Mouse (Mus musculus) CD4-positive, CD25-positive, alpha-beta regulatory T cell, adult 4 months (primary cell): ENCODE measurements around the gene Myog. TPM values are rescaled to one million over a fixed set of nuclear protein-coding genes. Genes with fewer than 3 reads are reported as not detected.

Experiments used
- ATAC-seq: one replicate; pipeline ENCODE4 v1.8.0; 2017
- polyA plus RNA-seq, 2 experiments: library from polyadenylated mRNA; unstranded; fragments of 100-300 nt; shearing (Covaris generic); gene quantifications; one replicate each; pipeline ENCODE4 v1.2.1; 2017

The Myog gene
- polyA plus RNA-seq, 2 experiments from 2014 or later, result not detected

DNA sequence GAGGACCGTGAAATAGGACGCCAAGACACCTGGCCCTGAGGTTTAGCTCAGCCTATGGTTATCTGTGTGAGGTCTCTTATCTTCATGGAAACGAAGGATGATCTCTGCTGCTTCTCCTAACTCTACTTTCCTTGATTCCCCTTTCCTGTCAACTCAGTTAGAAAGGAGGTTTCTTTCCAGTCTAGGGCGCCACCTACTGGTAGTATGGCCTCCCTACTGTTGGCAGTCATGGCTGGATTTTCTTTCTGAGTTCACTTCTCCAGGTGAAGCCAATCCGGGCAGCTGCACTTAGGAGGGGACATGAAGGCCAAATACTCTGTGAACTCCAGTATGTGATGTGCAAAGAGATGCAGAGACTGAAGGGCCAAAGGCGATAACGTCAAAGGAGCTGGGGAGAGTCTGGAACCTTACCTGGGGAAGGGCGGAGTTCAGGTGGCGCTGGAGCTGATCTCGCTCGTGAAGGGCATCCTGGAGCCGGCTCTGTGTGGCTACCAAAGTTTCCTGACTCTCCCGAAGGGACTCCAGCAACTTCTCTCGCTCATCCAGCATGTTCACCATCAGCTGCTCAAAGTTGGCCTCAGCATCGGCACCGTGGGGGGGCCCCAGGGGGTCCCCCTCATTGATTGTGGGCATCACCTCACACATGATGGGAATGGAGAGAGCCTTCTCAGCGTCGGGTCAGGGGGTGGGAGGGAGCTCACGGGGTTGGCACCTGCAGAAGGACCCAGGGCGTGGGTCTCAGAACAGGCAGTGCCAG is 42.3 kb downstream of the Myog start:
- ATAC-seq, result no peak

DNA sequence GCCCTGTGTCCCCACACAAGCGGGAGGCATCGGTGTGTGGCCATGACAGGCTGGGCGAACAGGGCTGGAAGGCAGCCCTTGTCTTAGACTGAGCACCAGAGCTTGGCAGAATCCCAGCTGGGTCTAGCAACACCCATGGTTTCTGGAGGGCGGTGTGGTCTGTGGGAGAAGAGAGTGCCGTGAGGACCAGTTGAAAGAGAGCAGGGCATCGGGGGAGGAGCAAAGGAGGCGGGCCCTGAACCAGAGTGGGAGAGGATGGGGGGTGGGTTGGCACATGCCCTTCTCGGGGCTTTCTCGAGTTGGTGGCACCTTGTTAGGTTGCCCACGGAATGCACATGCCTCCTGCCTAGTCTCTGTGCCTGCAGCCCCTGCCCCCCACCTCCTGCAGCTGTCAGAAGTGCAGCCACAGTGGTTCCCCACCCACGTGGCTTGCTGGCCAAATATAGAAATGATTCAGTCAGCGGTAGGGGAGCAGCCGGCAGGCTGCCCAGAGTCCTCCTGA is 43.0 kb downstream of the Myog start, which contains the start of gene Ppfia4:
Gene Ppfia4, minus strand, starts transcription at position 159 of the 502 bp plus-strand sequence.
- ATAC-seq, result no peak

DNA sequence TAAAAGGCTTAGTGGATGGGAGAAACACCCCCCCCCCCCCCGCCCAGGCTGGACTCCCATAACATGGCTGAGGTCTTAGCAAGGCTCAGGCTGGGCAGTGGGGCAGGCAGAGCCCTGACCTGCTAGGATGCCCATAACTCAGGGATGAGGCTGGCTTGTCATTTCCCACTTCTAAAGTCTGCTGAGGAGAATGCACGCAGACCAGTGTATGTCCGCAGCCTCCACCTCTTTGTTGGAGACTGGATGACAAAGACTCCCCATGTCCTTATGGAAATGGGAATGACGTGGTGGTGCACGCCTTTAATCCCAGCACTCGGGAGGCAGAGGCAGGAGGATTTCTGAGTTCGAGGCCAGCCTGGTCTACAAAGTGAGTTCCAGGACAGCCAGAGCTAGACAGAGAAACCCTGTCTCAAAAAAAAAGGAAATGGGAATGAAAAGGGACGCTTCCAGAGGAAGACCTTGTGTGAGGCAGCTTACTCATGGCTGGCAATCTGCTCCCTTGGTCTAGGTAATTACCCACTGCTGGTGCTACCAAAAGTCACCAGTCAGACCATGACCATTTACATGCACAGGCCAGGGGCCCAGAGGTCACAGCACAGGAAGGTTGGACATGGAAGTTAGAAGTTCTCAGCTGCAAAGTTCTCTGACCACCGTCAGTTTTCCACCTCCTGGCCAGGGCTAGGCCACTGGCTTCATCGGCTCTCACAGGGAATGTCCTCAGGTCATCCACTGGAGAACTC is 43.8 kb downstream of the Myog start:
- ATAC-seq, result no peak

DNA sequence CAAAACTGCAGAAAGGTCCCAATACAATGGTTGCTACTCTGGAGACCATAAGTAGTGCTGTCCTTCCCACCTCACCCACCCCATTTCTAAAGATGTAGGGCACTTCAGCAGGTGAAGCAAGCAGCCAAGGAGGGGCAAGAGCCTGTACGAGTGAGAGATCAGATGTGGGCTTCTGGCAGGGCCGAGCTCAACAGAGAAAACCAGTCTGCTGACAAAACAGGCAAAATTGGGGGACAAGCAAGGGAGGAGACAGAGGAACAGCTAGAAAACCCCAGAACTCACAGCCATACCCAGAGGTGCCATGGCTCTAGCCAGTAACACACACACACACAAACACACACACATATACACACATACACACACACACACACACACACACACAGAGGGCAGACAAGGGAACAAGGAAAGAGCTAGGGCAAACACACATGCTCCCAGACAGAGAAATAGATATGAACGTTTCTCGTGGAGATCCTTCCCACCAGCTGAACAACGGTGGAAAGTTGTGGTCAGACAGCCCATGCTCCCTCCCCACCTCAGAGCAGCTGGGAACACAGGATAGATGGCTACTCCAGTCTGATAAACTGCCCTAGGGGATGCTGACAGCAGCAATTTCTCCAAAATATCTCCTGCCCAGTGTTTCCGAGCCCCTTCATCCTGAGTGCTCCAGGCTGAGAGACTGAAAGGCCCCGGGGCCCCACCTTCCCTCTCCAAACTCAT is 44.5 kb downstream of the Myog start:
- ATAC-seq, result no peak

DNA sequence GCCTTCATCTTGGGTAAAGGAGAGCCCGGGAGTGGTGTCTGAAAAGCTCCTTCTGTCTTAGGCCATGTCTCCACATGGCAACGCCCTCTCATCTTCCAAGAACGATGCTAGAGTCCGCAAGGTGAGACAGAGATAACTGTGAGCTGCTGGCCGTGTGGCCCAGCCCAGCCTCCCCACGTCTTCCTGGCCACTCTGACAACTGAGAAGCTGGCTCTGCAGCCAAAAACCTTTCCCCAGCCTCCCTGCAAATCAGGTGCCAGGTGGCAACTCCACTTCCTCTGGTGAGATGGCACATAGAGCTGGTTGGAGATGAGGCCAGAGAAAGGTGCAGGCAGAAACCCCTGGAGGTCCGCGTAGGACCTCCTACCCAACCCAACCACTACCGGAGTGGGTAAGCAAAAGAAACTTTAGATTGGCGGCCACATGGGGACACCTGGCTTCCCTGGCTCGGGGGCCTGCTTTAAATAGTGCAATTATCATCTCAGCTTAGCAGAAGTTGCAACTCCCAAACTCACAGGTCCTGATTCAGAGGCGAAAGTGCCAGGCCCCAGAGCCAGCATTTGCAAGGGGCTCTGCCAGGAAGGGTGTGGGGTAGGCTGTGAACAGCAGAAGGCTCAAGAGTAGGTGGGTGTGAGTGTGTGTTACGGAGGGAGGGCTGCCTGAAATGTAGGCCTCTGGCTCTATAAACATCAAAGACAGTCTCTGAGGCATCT is 45.6 kb downstream of the Myog start:
- no peak for ATAC-seq

DNA sequence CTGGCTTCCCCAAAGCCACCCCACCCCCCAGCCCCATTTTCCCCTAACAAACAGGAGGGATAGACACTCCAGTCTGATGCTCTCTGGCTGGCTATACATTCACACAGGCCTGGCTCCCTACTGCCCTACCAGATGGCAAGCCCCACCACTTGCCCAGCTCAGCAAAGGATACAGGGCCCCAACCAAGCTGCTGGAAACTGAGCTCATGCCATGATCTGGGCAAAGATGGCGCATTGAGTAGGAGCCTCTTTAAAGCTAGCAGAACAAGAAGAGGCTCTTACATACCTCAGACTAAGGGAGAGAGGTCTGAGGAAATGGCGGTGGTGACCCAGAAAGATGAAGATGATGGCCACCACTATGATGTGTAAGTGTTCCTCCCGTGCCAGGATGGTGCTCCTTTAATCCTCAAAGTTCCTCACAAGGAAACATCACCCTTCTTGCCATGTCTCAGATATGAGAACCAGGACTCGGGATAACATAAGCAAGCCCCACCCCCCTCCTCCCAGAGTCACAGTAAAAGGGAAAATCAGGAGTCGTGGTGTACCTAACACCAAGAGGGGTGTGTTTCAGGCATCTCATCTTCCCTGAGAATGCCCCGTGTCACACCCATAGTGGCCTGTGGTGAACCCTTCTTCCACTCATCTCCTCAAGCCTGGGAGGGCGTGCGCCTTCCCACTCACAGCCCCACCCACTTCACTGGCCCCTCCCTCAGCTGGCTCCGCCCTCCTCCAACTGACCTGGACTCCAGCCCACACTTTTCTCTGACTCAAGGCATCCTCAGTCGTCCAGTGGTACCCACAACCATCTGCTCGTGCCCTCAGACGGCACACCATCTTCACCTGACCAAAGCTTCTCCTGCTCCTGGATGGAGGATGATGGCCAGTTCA is 46.4 kb downstream of the Myog start:
- ATAC-seq, result no peak

DNA sequence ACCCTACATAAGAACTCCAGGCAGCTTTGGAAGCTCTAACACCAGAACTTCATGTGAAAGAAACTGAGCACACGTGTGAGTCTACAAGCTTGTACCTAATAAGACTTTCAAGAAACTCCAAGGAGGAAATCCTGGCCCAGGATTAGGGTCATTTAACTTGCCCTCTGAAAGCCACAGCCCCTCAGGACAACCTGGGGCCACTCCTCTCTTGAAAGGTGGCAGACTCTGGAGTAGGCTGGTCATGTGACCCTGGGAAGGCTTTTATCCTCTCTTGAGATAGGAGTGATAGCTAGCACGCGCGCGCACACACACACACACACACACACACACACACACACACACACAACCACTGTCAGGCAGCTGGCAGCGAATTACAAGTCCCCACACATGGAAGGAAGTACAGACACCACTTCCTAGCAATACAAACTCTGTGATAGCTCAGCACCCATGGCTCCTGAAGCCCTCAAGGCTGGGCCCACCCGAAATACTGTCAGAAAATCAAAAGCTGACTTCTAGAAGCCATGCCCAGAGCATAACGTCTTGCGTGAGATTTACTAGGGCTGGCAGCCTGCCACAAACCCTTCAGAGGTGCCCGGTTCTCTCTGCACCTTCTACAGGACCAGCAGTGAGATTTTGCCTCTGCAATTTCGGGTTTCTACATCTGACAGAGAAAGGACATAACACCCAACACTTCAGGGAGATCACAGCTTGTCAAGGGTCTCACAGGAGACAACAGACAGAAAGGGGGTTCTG is 47.3 kb downstream of the Myog start:
- ATAC-seq, result no peak

DNA sequence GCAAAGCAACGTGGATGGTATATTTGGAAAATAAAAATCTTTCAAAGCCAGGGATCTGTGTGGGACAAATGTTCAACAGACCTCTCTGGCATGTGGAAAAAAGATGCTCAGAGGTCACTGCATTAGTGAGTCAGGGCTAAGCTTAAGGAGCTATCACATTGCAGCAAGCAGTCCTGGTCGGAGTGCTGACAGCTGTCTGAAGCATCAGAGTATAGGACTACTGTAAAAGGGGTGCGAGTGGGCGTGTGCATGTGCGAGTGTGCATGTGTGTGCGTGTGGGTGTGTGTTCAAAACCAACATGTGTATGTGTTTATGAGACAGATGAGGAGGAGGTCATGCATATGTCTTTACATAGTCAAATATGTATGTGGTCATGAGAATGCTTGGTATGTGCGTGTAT is 49.4 kb downstream of the Myog start:
- ATAC-seq, result no peak

DNA sequence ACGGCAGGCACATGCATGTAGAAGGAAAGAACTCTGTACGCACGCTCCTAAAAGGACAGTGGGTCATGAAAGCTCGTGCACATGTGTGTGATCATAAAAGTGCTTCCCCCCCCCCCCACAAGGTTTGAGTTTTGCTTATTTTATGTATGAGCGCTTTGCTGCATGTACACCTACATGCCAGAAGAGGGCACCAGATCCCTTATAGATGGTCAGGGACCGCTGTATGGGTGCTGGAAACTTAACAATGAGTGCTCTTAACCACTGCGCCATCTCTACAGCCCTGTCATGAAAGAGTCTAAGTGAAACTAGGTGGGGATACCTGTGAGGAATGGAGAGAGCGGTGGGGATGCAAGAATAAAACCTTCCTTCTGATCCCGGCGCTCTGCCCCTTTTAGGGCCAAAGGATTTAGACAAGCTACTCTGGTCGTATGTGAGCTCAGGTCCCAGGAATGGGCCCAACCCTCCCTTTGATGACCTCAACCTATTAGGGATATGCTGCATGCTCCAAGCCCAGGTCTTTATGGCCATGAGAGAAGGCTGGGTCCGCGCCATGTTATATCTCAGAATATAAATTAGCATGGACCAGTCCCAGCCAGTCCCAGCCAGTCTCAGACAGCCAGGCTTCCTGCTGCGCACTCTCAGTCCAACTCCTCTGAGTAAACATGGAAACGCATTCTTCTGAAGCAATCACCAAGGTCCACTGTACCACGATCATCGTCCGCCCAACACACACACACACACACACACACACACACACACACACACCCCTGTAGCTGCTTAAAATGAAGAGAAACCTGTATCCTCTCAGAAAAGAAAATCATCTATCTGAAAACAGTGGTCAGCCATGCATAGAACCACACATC is 50.2 kb downstream of the Myog start:
- no peak for ATAC-seq

DNA sequence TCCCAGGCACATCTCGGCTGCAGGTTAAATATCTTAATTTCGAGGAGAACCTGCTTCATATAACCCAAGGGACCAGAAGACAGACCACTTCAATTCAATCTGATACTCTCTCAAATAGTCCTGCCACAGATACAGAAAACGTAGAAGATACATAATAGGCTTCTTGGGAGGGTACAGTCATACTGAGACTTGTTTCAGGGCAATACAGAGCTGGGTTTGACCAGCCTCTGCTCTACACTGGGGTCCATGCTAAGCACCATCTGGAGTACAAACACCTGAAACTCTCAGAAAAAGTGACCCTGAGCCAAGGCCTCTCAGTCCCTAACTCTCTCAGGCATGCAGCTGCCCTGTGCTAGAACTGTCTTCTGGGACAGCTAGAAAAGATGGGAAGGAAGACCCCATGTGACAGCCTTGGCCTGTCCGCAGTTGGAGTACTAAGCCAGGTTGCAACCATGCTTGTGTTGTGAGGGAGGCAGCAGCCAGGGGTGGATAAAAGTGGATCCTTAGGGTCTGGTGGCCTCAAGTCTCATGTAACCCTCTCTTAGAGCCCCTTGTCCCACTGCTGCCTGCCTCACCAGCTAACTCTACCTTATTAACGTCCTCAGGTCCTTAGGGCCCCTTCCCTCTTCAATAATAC is 52.0 kb downstream of the Myog start:
- no peak for ATAC-seq

Other genes with a start within 250 kb of the Myog start
- gene Btg2, start 210.9 kb upstream of the Myog start, polyA plus RNA-seq, result 100 to 1,000 TPM; 243 to 289 TPM
- not detected for gene Chit1, start 178.7 kb upstream of the Myog start, polyA plus RNA-seq
- gene Chil1, start 107.8 kb upstream of the Myog start, polyA plus RNA-seq, result under 1 TPM; 0.51 to 0.94 TPM
- not detected for gene Mybph, start 96.5 kb upstream of the Myog start, polyA plus RNA-seq
- gene Adora1, start 54.6 kb upstream of the Myog start, polyA plus RNA-seq, result under 1 TPM in 1 of 2 experiments, not detected in 1; 0.26 TPM
- under 1 TPM in 1 of 2 experiments, not detected in 1; 0.20 TPM for gene Ppfia4, start 42.9 kb downstream of the Myog start, polyA plus RNA-seq
- 10 to 100 TPM; 20.3 to 23.8 TPM for gene Tmem183a, start 72.0 kb downstream of the Myog start, polyA plus RNA-seq
- gene 4933406M09Rik, start 96.0 kb downstream of the Myog start, polyA plus RNA-seq, result not detected
- 10 to 100 TPM; 20.9 to 26.2 TPM for gene Cyb5r1, start 115.6 kb downstream of the Myog start, polyA plus RNA-seq
- 10 to 100 TPM; 26.7 to 30.7 TPM for gene Adipor1, start 125.4 kb downstream of the Myog start, polyA plus RNA-seq
- 10 to 100 TPM; 13.7 to 15.8 TPM for gene Klhl12, start 165.5 kb downstream of the Myog start, polyA plus RNA-seq
- 10 to 100 TPM; 45.5 to 47.1 TPM for gene Rabif, start 204.7 kb downstream of the Myog start, polyA plus RNA-seq